Mouse (Mus musculus): ENCODE data around the gene Ppil1. TPM values are rescaled to one million over a fixed set of nuclear protein-coding genes. Genes with fewer than 3 reads are reported as not detected.
A peak's percentile ranks its signal among the peaks of the same experiment; 100 is the strongest.
"Not testable (repeated sequence)": the region's sequence is repeated elsewhere in the genome, so short reads cannot be mapped to it uniquely, and the experiment has no call there.

Gene Ppil1
- total and polyA plus RNA-seq, 3 experiments, result 26.3 to 91.6 (median 79.4) TPM

GRCm38 (mm10) chr17:29258921-29259320 is 5.1 kb downstream of the Ppil1 start:
- no peaks in the 10 kb centered on the region for H3K27me3 ChIP-seq (ENCODE audit: insufficient read depth, low read length)
- TF ChIP-seq GATA2 (IDR thresholded peaks at IDR 0.05; ENCODE audit: borderline replicate concordance, low read depth, low read length) (no peak), TAL1 (conservative IDR thresholded peaks at IDR 0.05; ENCODE audit: low read depth, low read length) (no peak), CTCF (IDR thresholded peaks at IDR 0.05; ENCODE audit: low read depth, low read length) (no peak), POLR2AphosphoS5 (IDR thresholded peaks at IDR 0.05; ENCODE audit: insufficient replicate concordance, low read depth, low read length) (no peak), GATA1 (IDR thresholded peaks at IDR 0.05; ENCODE audit: borderline replicate concordance, low read length) (no peak)
- H3K4me3 ChIP-seq (ENCODE audit: low read depth, low read length), result peak overlapping the region; percentile 9; the same call in 1 of the 2 replicates
- ATAC-seq (ENCODE audit: extremely low read depth, insufficient number of reproducible peaks, low FRiP score, poor library complexity, severe bottlenecking) (no peak), DNase-seq (ENCODE audit: low spot score) (no peak)
- H3K4me1 ChIP-seq (ENCODE audit: insufficient read depth, low read depth, low read length), result peaks cover 74% of the 10 kb centered on the region
- no peaks in the 10 kb centered on the region for H3K9me3 ChIP-seq (replicated peaks)
- H3K36me3 ChIP-seq (replicated peaks), result peaks cover 79% of the 10 kb centered on the region

DNA sequence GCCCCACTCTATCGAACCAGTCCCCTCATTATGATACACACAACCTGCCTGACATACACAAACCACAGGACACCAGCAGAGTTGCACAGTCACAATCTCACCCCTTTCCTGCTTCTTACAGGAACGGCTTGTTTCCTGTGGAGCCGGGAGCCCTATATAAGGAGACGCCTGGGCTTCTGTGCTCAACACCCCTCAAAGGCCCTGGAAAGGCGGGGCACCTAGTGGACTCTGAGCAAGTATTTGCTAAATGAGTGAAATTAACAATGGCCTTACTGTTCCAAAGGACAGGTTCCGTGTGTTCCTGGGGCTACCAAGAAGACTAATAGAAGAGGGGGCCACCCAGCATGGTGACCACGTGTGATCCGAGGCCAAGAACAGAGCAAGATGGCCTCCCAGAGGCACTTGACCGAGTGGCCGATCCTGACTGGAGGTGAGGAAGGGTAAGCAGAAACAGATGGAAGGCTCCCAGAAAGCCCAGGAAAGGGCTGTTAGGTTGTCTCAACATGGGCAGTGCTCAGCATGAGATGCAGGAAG is 5.9 kb downstream of the Ppil1 start:
- DNase-seq (ENCODE audit: low spot score) (no peak), ATAC-seq (ENCODE audit: extremely low read depth, insufficient number of reproducible peaks, low FRiP score, poor library complexity, severe bottlenecking) (no peak)
- TF ChIP-seq GATA2 (IDR thresholded peaks at IDR 0.05; ENCODE audit: borderline replicate concordance, low read depth, low read length) (no peak), CTCF (IDR thresholded peaks at IDR 0.05; ENCODE audit: low read depth, low read length) (no peak), POLR2AphosphoS5 (IDR thresholded peaks at IDR 0.05; ENCODE audit: insufficient replicate concordance, low read depth, low read length) (no peak)
- Histone ChIP-seq H3K9me3 (replicated peaks) (no peaks in the 10 kb centered on the region), H3K4me1 (ENCODE audit: insufficient read depth, low read depth, low read length) (peaks cover 80% of the 10 kb centered on the region), H3K4me3 (ENCODE audit: low read depth, low read length) (peak overlapping the region; percentile 50; the same call in 1 of the 2 replicates), H3K36me3 (replicated peaks) (peaks cover 86% of the 10 kb centered on the region), H3K27me3 (ENCODE audit: insufficient read depth, low read length) (no peaks in the 10 kb centered on the region)

GRCm38 (mm10) chr17:29257001-29257511 is 6.9 kb downstream of the Ppil1 start:
- TF ChIP-seq GATA1 (IDR thresholded peaks at IDR 0.05; ENCODE audit: borderline replicate concordance, low read length), result no peak
- TF ChIP-seq CTCF (IDR thresholded peaks at IDR 0.05; ENCODE audit: low read depth, low read length), result no peak
- TF ChIP-seq TAL1 (conservative IDR thresholded peaks at IDR 0.05; ENCODE audit: low read depth, low read length), result no peak
- TF ChIP-seq GATA2 (IDR thresholded peaks at IDR 0.05; ENCODE audit: borderline replicate concordance, low read depth, low read length), result no peak
- no peak for TF ChIP-seq POLR2AphosphoS5 (IDR thresholded peaks at IDR 0.05; ENCODE audit: insufficient replicate concordance, low read depth, low read length)
- no peaks in the 10 kb centered on the region for H3K9me3 ChIP-seq (replicated peaks)
- H3K27me3 ChIP-seq (ENCODE audit: insufficient read depth, low read length), result no peaks in the 10 kb centered on the region
- DNase-seq (ENCODE audit: low spot score) (no peak), ATAC-seq (ENCODE audit: extremely low read depth, insufficient number of reproducible peaks, low FRiP score, poor library complexity, severe bottlenecking) (no peak)
- H3K36me3 ChIP-seq (replicated peaks), result peaks cover 91% of the 10 kb centered on the region
- peaks cover 83% of the 10 kb centered on the region for H3K4me1 ChIP-seq (ENCODE audit: insufficient read depth, low read depth, low read length)
- peak overlapping the region; percentile 36; the same call in 1 of the 2 replicates for H3K4me3 ChIP-seq (ENCODE audit: low read depth, low read length)

GRCm38 (mm10) chr17:29256507-29256906 is 7.5 kb downstream of the Ppil1 start:
- H3K4me3 ChIP-seq (ENCODE audit: low read depth, low read length), result peak overlapping the region; percentile 36; the same call in 1 of the 2 replicates
- peaks cover 92% of the 10 kb centered on the region for H3K36me3 ChIP-seq (replicated peaks)
- ATAC-seq (ENCODE audit: extremely low read depth, insufficient number of reproducible peaks, low FRiP score, poor library complexity, severe bottlenecking) (no peak), DNase-seq (ENCODE audit: low spot score) (no peak)
- no peaks in the 10 kb centered on the region for H3K9me3 ChIP-seq (replicated peaks)
- no peaks in the 10 kb centered on the region for H3K27me3 ChIP-seq (ENCODE audit: insufficient read depth, low read length)
- peaks cover 80% of the 10 kb centered on the region for H3K4me1 ChIP-seq (ENCODE audit: insufficient read depth, low read depth, low read length)
- TF ChIP-seq TAL1 (conservative IDR thresholded peaks at IDR 0.05; ENCODE audit: low read depth, low read length) (no peak), POLR2AphosphoS5 (IDR thresholded peaks at IDR 0.05; ENCODE audit: insufficient replicate concordance, low read depth, low read length) (no peak), GATA2 (IDR thresholded peaks at IDR 0.05; ENCODE audit: borderline replicate concordance, low read depth, low read length) (no peak), GATA1 (IDR thresholded peaks at IDR 0.05; ENCODE audit: borderline replicate concordance, low read length) (no peak), CTCF (IDR thresholded peaks at IDR 0.05; ENCODE audit: low read depth, low read length) (no peak)

DNA sequence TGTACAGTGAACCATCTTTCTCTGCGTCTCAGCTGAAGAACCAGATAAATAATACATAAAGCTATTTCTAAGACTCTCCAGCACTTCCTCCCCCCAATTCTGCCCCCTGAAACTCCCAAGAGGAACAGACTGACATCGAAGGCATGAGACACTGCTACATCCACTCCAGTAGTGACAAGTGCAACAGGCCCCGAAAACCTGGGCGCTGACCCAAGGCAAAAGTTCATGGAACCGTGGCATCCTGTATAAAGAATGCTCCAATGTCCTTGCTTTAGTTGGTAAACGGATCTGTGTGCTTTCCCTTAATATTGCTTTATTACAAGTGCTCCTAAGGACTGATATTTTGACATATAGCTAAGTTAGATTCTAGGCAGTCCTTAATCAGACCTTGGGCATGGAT is 9.2 kb downstream of the Ppil1 start:
- Histone ChIP-seq H3K4me1 (ENCODE audit: insufficient read depth, low read depth, low read length) (peaks cover 74% of the 10 kb centered on the region), H3K36me3 (replicated peaks) (peaks cover 91% of the 10 kb centered on the region)
- H3K9me3 ChIP-seq (replicated peaks); H3K27me3 ChIP-seq (ENCODE audit: insufficient read depth, low read length); DNase-seq (ENCODE audit: low spot score); H3K4me3 ChIP-seq (ENCODE audit: low read depth, low read length); ATAC-seq (ENCODE audit: extremely low read depth, insufficient number of reproducible peaks, low FRiP score, poor library complexity, severe bottlenecking): not testable (repeated sequence)

DNA sequence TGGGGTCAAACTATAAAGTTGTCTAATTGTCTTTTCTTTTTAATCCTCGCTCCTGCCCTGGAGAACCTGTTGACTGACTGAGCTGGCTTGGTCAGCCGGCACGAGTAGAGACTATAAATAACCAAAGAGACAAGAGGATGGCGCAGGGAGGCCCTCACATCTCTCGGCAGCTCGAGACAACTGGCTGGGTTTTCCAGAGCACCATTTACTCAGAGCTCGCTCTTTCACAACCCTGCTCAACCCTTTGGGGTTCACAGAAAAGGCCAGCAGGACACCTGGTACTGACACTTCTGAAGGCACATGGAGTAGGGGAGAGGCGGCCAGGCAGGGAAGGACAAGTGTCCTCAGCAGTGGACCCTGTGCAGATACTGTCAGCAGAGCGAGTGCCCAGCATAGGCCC is 10.3 kb downstream of the Ppil1 start:
- no peak for DNase-seq (ENCODE audit: low spot score)
- no peaks in the 10 kb centered on the region for H3K27me3 ChIP-seq (ENCODE audit: insufficient read depth, low read length)
- no peaks in the 10 kb centered on the region for H3K9me3 ChIP-seq (replicated peaks)
- no peak for ATAC-seq (ENCODE audit: extremely low read depth, insufficient number of reproducible peaks, low FRiP score, poor library complexity, severe bottlenecking)
- TF ChIP-seq GATA1 (IDR thresholded peaks at IDR 0.05; ENCODE audit: borderline replicate concordance, low read length) (no peak), POLR2AphosphoS5 (IDR thresholded peaks at IDR 0.05; ENCODE audit: insufficient replicate concordance, low read depth, low read length) (no peak), TAL1 (conservative IDR thresholded peaks at IDR 0.05; ENCODE audit: low read depth, low read length) (no peak), CTCF (IDR thresholded peaks at IDR 0.05; ENCODE audit: low read depth, low read length) (no peak), GATA2 (IDR thresholded peaks at IDR 0.05; ENCODE audit: borderline replicate concordance, low read depth, low read length) (no peak)
- peaks cover 91% of the 10 kb centered on the region for H3K36me3 ChIP-seq (replicated peaks)
- peak overlapping the region; percentile 8; the same call in 1 of the 2 replicates for H3K4me3 ChIP-seq (ENCODE audit: low read depth, low read length)
- peaks cover 65% of the 10 kb centered on the region for H3K4me1 ChIP-seq (ENCODE audit: insufficient read depth, low read depth, low read length)

Data from G1E (cell line).